Mouse (Mus musculus): ENCODE results near the gene Tbck. TPM values are rescaled to one million over a fixed set of nuclear protein-coding genes. Genes with fewer than 3 reads are reported as not detected.

Tbck gene
- polyA plus RNA-seq, 1 experiment, result 10.4 TPM

- DNase-seq (ENCODE audit: extremely low spot score in 1 of 2, low spot score in 1 of 2), result no peak
These were observed 68.8 kb downstream of the Tbck start for GRCm38 (mm10) chr3:132752772-132753171.

- no peak for DNase-seq (ENCODE audit: extremely low spot score in 1 of 2, low spot score in 1 of 2)
These were observed 72.3 kb downstream of the Tbck start for GRCm38 (mm10) chr3:132756274-132756673.

GRCm38 (mm10) chr3:132766033-132766726 lies 82.2 kb downstream of the Tbck start:
- DNase-seq (ENCODE audit: extremely low spot score in 1 of 2, low spot score in 1 of 2), result no peak

GRCm38 (mm10) chr3:132772054-132772453 lies 88.1 kb downstream of the Tbck start:
- no peak for DNase-seq (ENCODE audit: extremely low spot score in 1 of 2, low spot score in 1 of 2)

GRCm38 (mm10) chr3:132776686-132777085 lies 92.7 kb downstream of the Tbck start:
- DNase-seq (ENCODE audit: extremely low spot score in 1 of 2, low spot score in 1 of 2), result no peak

GRCm38 (mm10) chr3:132781103-132781502 lies 97.2 kb downstream of the Tbck start:
- DNase-seq (ENCODE audit: extremely low spot score in 1 of 2, low spot score in 1 of 2), result no peak

GRCm38 (mm10) chr3:132783087-132783486 lies 99.1 kb downstream of the Tbck start:
- no peak for DNase-seq (ENCODE audit: extremely low spot score in 1 of 2, low spot score in 1 of 2)

- no peak for DNase-seq (ENCODE audit: extremely low spot score in 1 of 2, low spot score in 1 of 2)
These were observed 100.8 kb downstream of the Tbck start for GRCm38 (mm10) chr3:132784732-132785131.

GRCm38 (mm10) chr3:132786690-132787089 lies 102.7 kb downstream of the Tbck start:
- DNase-seq (ENCODE audit: extremely low spot score in 1 of 2, low spot score in 1 of 2), result no peak

- DNase-seq (ENCODE audit: extremely low spot score in 1 of 2, low spot score in 1 of 2), result no peak
These were observed 103.8 kb downstream of the Tbck start for GRCm38 (mm10) chr3:132787775-132788174.

- no peak for DNase-seq (ENCODE audit: extremely low spot score in 1 of 2, low spot score in 1 of 2)
These were observed 107.2 kb downstream of the Tbck start for GRCm38 (mm10) chr3:132791140-132791539.

GRCm38 (mm10) chr3:132800196-132800595 lies 116.3 kb downstream of the Tbck start:
- no peak for DNase-seq (ENCODE audit: extremely low spot score in 1 of 2, low spot score in 1 of 2)

- no peak for DNase-seq (ENCODE audit: extremely low spot score in 1 of 2, low spot score in 1 of 2)
These were observed 118.0 kb downstream of the Tbck start for GRCm38 (mm10) chr3:132801910-132802309.

GRCm38 (mm10) chr3:132807888-132808579 lies 124.1 kb downstream of the Tbck start:
- DNase-seq (ENCODE audit: extremely low spot score in 1 of 2, low spot score in 1 of 2), result no peak

GRCm38 (mm10) chr3:132808951-132809350 lies 125.0 kb downstream of the Tbck start:
- DNase-seq (ENCODE audit: extremely low spot score in 1 of 2, low spot score in 1 of 2), result peak in 1 of 2 experiments; percentile 18

GRCm38 (mm10) chr3:132811791-132812190 lies 127.8 kb downstream of the Tbck start:
- DNase-seq (ENCODE audit: extremely low spot score in 1 of 2, low spot score in 1 of 2), result no peak

- DNase-seq (ENCODE audit: extremely low spot score in 1 of 2, low spot score in 1 of 2), result no peak
These were observed 128.4 kb downstream of the Tbck start for GRCm38 (mm10) chr3:132812356-132812755.

GRCm38 (mm10) chr3:132813147-132813546 lies 129.2 kb downstream of the Tbck start:
- DNase-seq (ENCODE audit: extremely low spot score in 1 of 2, low spot score in 1 of 2), result no peak

- no peak for DNase-seq (ENCODE audit: extremely low spot score in 1 of 2, low spot score in 1 of 2)
These were observed 130.0 kb downstream of the Tbck start for GRCm38 (mm10) chr3:132813706-132814497.

GRCm38 (mm10) chr3:132814791-132815496 lies 131.0 kb downstream of the Tbck start:
- no peak for DNase-seq (ENCODE audit: extremely low spot score in 1 of 2, low spot score in 1 of 2)

All from frontal cortex, adult 2 months (tissue).